Comparison of ENCODE assay signal across 25 mouse cellular contexts in genomic region chr5:136421316-136421715, GRCm38 (mm10).
DNase-seq lines count a peak whose midpoint lies in the region; ATAC-seq and TF ChIP-seq lines count a peak whose summit lies in the region.
"Had no signal": no experiment of that assay in that cellular context is flagged by ENCODE, and none has a peak within 500 bp of the region (broad histone marks: within the 10 kb centered on the region; RNA-seq: fewer than 3 reads in every experiment).

No protein-coding gene starts in this region.

- no peaks in the 10 kb centered on the region for H3K27me3 ChIP-seq in lung, postnatal 0 days (replicated peaks; ENCODE audit: insufficient read depth, low read length)
- H3K27me3 ChIP-seq in stomach, postnatal 0 days (ENCODE audit: control insufficient read depth, insufficient read depth, low read length): no peaks in the 10 kb centered on the region
- H3K27me3 ChIP-seq: forebrain, embryonic 13.5 days; hindbrain, embryonic 13.5 days; Patski had no signal

- H3K9ac ChIP-seq in lung, postnatal 0 days (replicated peaks; ENCODE audit: low read depth): no peak overlapping the region
- H3K9ac ChIP-seq in stomach, postnatal 0 days (ENCODE audit: low read length): no peak overlapping the region
- H3K9ac ChIP-seq: embryonic facial prominence, embryonic 13.5 days; forebrain, embryonic 13.5 days; forebrain, postnatal 0 days; hindbrain, embryonic 13.5 days had no signal

- H3K4me3 ChIP-seq in lung, postnatal 0 days (ENCODE audit: low read depth, low read length): no peak overlapping the region
- H3K4me3 ChIP-seq in stomach, postnatal 0 days (ENCODE audit: low read depth, low read length): no peak overlapping the region
- H3K4me3 ChIP-seq: embryonic facial prominence, embryonic 13.5 days; forebrain, embryonic 13.5 days; heart, embryonic 10.5 days; hindbrain, embryonic 13.5 days had no signal

- DNase-seq in lung, postnatal 0 days (ENCODE audit: low spot score): no peak
- no peak for DNase-seq in lung, postnatal 25 days (ENCODE audit: low spot score)
- DNase-seq in stomach, postnatal 0 days (ENCODE audit: low spot score): no peak
- DNase-seq in Muller cell, postnatal 12 days (ENCODE audit: inconsistent ontology term): no peak
- no peak for DNase-seq in kidney, adult 8-10 months
- DNase-seq in layer of hippocampus, adult 8-10 months (ENCODE audit: low spot score in 2 of 2): no peak
- DNase-seq: B cell, adult 2 months; cerebellum, adult 11 months; cerebellum, adult 8-10 months; cerebellum, postnatal 14 days; forebrain, postnatal 0 days; gastrocnemius, postnatal 36 days; heart, adult 18-20 months; heart, postnatal 10 days; heart, postnatal 4 days had no signal

- WGBS in lung, postnatal 0 days: 68% methylated on average over 3 of the region's 3 CpGs
- 66% methylated on average over 3 of the region's 3 CpGs for WGBS in stomach, postnatal 0 days

- H3K36me3 ChIP-seq in lung, postnatal 0 days (ENCODE audit: insufficient read depth, low read length): no peaks in the 10 kb centered on the region
- H3K36me3 ChIP-seq in stomach, postnatal 0 days (ENCODE audit: control insufficient read depth, insufficient read depth, low read length): no peaks in the 10 kb centered on the region
- H3K36me3 ChIP-seq: embryonic facial prominence, embryonic 13.5 days; G1E; heart, embryonic 10.5 days; hindbrain, embryonic 13.5 days had no signal

- H3K4me2 ChIP-seq in lung, postnatal 0 days (replicated peaks; ENCODE audit: low read depth, low read length): no peak overlapping the region
- H3K4me2 ChIP-seq in stomach, postnatal 0 days (replicated peaks; ENCODE audit: low read depth): no peak overlapping the region
- H3K4me2 ChIP-seq: embryonic facial prominence, embryonic 13.5 days; forebrain, embryonic 13.5 days; hindbrain, embryonic 13.5 days had no signal

- H3K27ac ChIP-seq in lung, postnatal 0 days (ENCODE audit: low read length): peak overlapping the region; percentile 48
- H3K27ac ChIP-seq in stomach, postnatal 0 days (replicated peaks): no peak overlapping the region
- H3K27ac ChIP-seq: embryonic facial prominence, embryonic 13.5 days; forebrain, embryonic 13.5 days; heart, embryonic 10.5 days; hindbrain, embryonic 13.5 days; hindbrain, postnatal 0 days had no signal

- peaks cover 7% of the 10 kb centered on the region; the same call in 1 of the 2 replicates for H3K4me1 ChIP-seq in lung, postnatal 0 days (ENCODE audit: insufficient read depth, low read depth, low read length)
- no peaks in the 10 kb centered on the region for H3K4me1 ChIP-seq in stomach, postnatal 0 days (replicated peaks; ENCODE audit: control insufficient read depth, insufficient read depth)
- H3K4me1 ChIP-seq: embryonic facial prominence, embryonic 13.5 days; forebrain, embryonic 13.5 days had no signal

- ATAC-seq in lung, postnatal 0 days: no peak
- 0 out of 2 replicates have a peak, but pooled peaks have one; percentile 40 for ATAC-seq in common myeloid progenitor, adult 5-6 weeks (replicated peaks; ENCODE audit: low read depth, poor library complexity, severe bottlenecking)
- peak; percentile 55 for ATAC-seq in megakaryocyte progenitor cell, adult 5-6 weeks (replicated peaks; ENCODE audit: poor library complexity)
- peak; percentile 59; the same call in 1 of the 2 replicates for ATAC-seq in stomach, postnatal 0 days (ENCODE audit: low FRiP score, low TSS enrichment)
- ATAC-seq: CD4-positive, CD25-positive, alpha-beta regulatory T cell, adult 4 months; forebrain, embryonic 13.5 days; forebrain, postnatal 0 days; hindbrain, postnatal 0 days; Patski had no signal

- H3K9me3 ChIP-seq in lung, postnatal 0 days (ENCODE audit: low read length): no peaks in the 10 kb centered on the region
- no peaks in the 10 kb centered on the region for H3K9me3 ChIP-seq in stomach, postnatal 0 days (ENCODE audit: control insufficient read depth, low read length)
- H3K9me3 ChIP-seq: embryonic facial prominence, embryonic 13.5 days; forebrain, embryonic 13.5 days; G1E; heart, embryonic 10.5 days; hindbrain, embryonic 13.5 days had no signal

- TF ChIP-seq EP300 in lung, postnatal 0 days (IDR thresholded peaks at IDR 0.05): no peak
- no peak for TF ChIP-seq EP300 in stomach, postnatal 0 days (optimal IDR thresholded peaks at IDR 0.05)

- TF ChIP-seq CTCF in lung, postnatal 0 days (IDR thresholded peaks at IDR 0.05): no peak
- no peak for TF ChIP-seq CTCF in stomach, postnatal 0 days (IDR thresholded peaks at IDR 0.05; ENCODE audit: low read depth)
